13 mouse cellular contexts compared by ENCODE assay signal in the genomic region with DNA sequence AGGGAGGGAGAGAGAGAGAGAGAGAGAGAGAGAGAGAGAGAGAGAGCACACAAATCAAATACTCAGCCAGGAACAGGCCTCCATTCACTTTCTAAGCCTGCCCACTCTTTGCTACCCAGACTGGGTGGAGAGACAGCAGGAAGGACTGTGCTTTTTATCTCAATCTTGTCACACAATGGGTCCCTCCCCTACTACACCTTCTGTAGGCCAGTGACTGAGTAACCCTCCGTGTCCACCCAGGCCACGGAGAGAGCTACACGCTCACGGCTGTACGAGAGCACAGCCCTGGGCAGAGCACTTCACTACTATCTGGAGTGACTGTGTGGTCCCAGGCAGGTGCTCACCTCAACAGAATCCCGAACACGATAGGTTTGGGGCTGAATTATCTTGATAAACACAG. TPM values are rescaled to one million over a fixed set of nuclear protein-coding genes. Genes with fewer than 3 reads are reported as not detected.
DNase-seq lines count a peak whose midpoint lies in the region; ATAC-seq and TF ChIP-seq lines count a peak whose summit lies in the region.
"Had no signal": no experiment of that assay in that cellular context is flagged by ENCODE, and none has a peak within 500 bp of the region (broad histone marks: within the 10 kb centered on the region; RNA-seq: fewer than 3 reads in every experiment).

No protein-coding gene starts in this region.

- no peaks in the 10 kb centered on the region for H3K27me3 ChIP-seq in liver, embryonic 14.5 days (ENCODE audit: control insufficient read depth, insufficient read depth, low read length)
- H3K27me3 ChIP-seq: neural tube, embryonic 15.5 days; Patski had no signal

- peak overlapping the region; percentile 66 for H3K27ac ChIP-seq in layer of hippocampus, adult 2 months
- H3K27ac ChIP-seq in liver, embryonic 14.5 days: no peak overlapping the region
- H3K27ac ChIP-seq: limb, embryonic 12.5 days; neural tube, embryonic 15.5 days had no signal

- no peak for TF ChIP-seq CTCF in layer of hippocampus, adult 2 months (conservative IDR thresholded peaks at IDR 0.05)
- no peak for TF ChIP-seq CTCF in liver, embryonic 14.5 days (IDR thresholded peaks at IDR 0.05; ENCODE audit: low read depth)

- WGBS in liver, embryonic 14.5 days (ENCODE audit: insufficient replicate concordance): 35% methylated on average over 7 of the region's 7 CpGs

- no peaks in the 10 kb centered on the region for H3K36me3 ChIP-seq in liver, embryonic 14.5 days (replicated peaks; ENCODE audit: control insufficient read depth, insufficient read depth, low read depth)
- H3K36me3 ChIP-seq: limb, embryonic 12.5 days; neural tube, embryonic 15.5 days had no signal

- no peak overlapping the region for H3K9ac ChIP-seq in liver, embryonic 14.5 days (replicated peaks)
- H3K9ac ChIP-seq: limb, embryonic 12.5 days had no signal

- ATAC-seq in liver, embryonic 14.5 days (ENCODE audit: insufficient read depth): 0 out of 2 replicates have a peak, but pooled peaks have one; percentile 8
- no peak for ATAC-seq in cerebellum, adult (ENCODE audit: insufficient number of reproducible peaks, low FRiP score, low TSS enrichment)

- H3K9me3 ChIP-seq in liver, embryonic 14.5 days (ENCODE audit: control insufficient read depth, low read length): no peaks in the 10 kb centered on the region; the same call in 1 of the 2 replicates
- H3K9me3 ChIP-seq: limb, embryonic 12.5 days; neural tube, embryonic 15.5 days had no signal

- no peak overlapping the region for H3K4me3 ChIP-seq in layer of hippocampus, adult 2 months
- no peak overlapping the region for H3K4me3 ChIP-seq in liver, embryonic 14.5 days (ENCODE audit: insufficient read depth in 1 of 2, low read depth in 2 of 2, low read length in 2 of 2)
- H3K4me3 ChIP-seq: limb, embryonic 12.5 days; neural tube, embryonic 15.5 days had no signal

- H3K4me2 ChIP-seq in liver, embryonic 14.5 days (ENCODE audit: low read depth): no peak overlapping the region
- H3K4me2 ChIP-seq: limb, embryonic 12.5 days; neural tube, embryonic 15.5 days had no signal

- peaks cover 0 to 8% of the 10 kb centered on the region in 2 experiments; a peak in 3 of 4 replicates for H3K4me1 ChIP-seq in liver, embryonic 14.5 days (replicated peaks; ENCODE audit: control insufficient read depth in 2 of 2, insufficient read depth in 2 of 2, low read length in 1 of 2)
- H3K4me1 ChIP-seq: limb, embryonic 12.5 days had no signal

- TF ChIP-seq EP300 in liver, embryonic 14.5 days (IDR thresholded peaks at IDR 0.05; ENCODE audit: low read depth): no peak

- peak; percentile 91 for DNase-seq in heart, adult 11 months
- DNase-seq in heart, adult 9 months (ENCODE audit: low spot score in 2 of 2): no peak
- no peak for DNase-seq in layer of hippocampus, adult 2 months (ENCODE audit: low spot score in 2 of 2)
- DNase-seq in layer of hippocampus, adult 8-10 months (ENCODE audit: low spot score in 2 of 2): no peak
- peak; percentile 41 for DNase-seq in CD4-positive, CD25-positive, alpha-beta regulatory T cell, adult 2 months (ENCODE audit: low read depth, low spot score)
- no peak for DNase-seq in liver, embryonic 14.5 days (ENCODE audit: low read depth in 3 of 3, low spot score in 3 of 3)
- no peak for DNase-seq in cerebellum, adult 11 months
- DNase-seq: cerebellum, adult 2 months; midbrain, embryonic 14.5 days had no signal

RNA-seq across cellular contexts. Expression of gene Arhgap27, which starts 17.3 kb away (rescaled TPM):
- total RNA-seq in layer of hippocampus, adult 2 months (2021): 10 to 100 TPM; 11.8 to 14.0 TPM
- 10 to 100 TPM in 3 of 4 experiments, 1 to 10 TPM in 1; 9.8 to 19.8 (median 15.6) TPM for total RNA-seq in layer of hippocampus, adult 8-10 months (2022)
- 2.6 TPM in 2 replicates for polyA plus RNA-seq in liver, embryonic 14.5 days (2012; rRNA removed)
- 1.4 and 1.5 TPM in 2 replicates for polyA plus RNA-seq in liver, embryonic 14.5 days (2014; fragmentation: Nextera tagmentation; extraction: Ambion mirVana)

Comparison
In these comparisons a context has a peak if more than half of its experiments do, and no peak if none do; other contexts are left out.
1. DNase-seq: peak in heart, adult 11 months (single experiment) and CD4-positive, CD25-positive, alpha-beta regulatory T cell, adult 2 months (single experiment); none in heart, adult 9 months (0 of 2), layer of hippocampus, adult 2 months (0 of 2), layer of hippocampus, adult 8-10 months (0 of 2), liver, embryonic 14.5 days (0 of 3) and cerebellum, adult 11 months (single experiment).